Mouse (Mus musculus) lung, postnatal 4 days (tissue): ENCODE measurements at regions not wholly inside any gene's neighbourhood (a gene's known extent, or its start where the extent isn't known, plus 50 kb on each side); places are given as distances from the start of the nearest gene placed in this dataset.
A peak's percentile ranks its signal among the peaks of the same experiment; 100 is the strongest.

Experiments used
- DNase-seq, 2 experiments: peaks; one replicate each; pipeline ENCODE4 v3.0.0; 2021

- DNase-seq = no peak
These were observed 219.3 kb upstream of the Veph1 start for GRCm38 (mm10) chr3:66515773-66516406.

- DNase-seq = no peak
These were observed 217.9 kb upstream of the Veph1 start for GRCm38 (mm10) chr3:66514587-66514986.

- DNase-seq = no peak
These were observed 215.8 kb upstream of the Veph1 start for GRCm38 (mm10) chr3:66512408-66512807.

DNA sequence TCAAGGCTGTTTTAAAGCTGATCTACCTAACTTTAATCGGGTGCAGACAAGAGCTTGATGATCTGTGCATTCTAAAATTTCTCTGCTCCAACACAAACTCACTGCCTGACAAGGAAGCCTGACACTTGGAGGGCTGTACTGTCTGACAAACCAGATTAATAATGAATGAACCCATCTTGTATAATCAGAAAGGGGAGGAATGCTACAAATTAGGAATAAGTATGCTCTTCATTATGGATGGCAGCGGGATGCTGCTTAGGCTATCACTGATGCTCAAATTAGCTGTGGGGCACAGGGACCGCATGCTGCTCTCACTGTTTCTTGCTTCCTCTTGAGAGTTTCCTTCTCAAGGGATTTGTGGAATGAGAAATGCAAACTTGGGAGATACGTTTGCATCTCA lies 213.8 kb upstream of the Veph1 start:
- no peak for DNase-seq

GRCm38 (mm10) chr3:66506125-66506524 lies 209.5 kb upstream of the Veph1 start:
- DNase-seq = no peak

DNA sequence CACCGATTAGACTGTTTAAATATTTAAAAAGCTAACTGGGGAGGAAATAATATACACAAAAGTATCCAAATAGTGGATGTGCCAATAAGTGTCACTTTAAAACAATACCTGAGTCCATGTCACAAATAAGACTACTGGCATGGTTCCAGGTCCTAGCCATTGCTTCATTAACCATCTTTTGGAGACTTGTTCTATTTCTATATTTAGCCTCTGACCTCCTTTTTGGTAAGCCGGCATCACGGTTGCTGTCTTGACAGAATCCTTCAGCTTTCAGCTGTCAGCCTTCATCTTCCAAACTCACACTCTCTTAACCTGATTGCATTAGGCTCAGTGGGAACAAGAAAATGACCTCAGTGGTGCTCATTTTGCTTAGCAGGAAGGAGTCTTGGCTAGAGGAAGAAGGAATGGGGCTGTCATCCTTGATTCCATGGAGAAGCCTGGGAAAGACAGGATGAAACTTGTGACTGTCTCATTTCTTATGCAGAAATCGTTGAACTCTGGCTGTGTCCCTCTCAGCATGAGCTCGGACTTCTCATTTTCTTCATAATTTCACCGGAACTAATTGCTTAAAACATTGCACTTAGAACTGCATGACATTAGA lies 208.9 kb upstream of the Veph1 start:
- DNase-seq = no peak

DNA sequence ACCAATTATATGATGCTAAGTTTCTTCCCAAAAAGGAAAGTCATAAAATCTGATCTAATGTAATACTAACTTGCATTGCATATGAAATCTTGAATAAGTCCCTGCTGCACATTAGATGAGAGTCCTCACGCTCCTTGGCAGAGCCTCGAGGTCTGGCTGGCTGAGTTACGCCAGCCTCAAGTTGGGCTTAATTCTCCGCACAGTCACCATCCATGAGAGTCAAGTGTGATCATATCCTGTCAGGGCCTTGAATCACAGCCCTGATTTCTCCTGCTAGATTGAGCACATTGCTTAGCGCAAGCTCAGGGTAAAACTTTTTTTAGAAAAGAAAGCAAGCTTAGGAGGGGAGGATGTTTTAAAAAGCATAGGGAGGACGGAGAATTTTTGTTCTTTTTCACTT lies 208.1 kb upstream of the Veph1 start:
- DNase-seq = no peak

- no peak for DNase-seq
These were observed 207.0 kb upstream of the Veph1 start for GRCm38 (mm10) chr3:66503615-66504014.

DNA sequence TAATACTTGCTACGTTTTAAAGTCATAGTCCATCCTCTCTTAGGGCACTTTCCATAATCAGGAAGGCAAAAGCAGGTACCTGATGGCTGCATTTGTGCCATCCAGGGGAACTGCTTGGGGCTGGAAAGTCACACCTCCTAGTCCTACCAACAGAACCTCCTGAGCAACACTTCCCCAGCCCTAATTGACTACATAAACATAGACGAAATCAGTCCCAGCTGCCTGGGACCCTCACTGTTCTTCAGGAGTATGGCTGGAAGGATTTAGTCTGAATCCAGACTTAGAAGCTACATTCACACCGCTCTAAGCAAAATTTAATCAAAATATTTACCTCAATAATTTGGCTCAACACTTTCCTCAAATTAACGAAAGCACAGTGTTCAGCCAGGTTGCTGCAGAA lies 205.2 kb upstream of the Veph1 start:
- DNase-seq = no peak

GRCm38 (mm10) chr3:66494442-66495113 lies 197.9 kb upstream of the Veph1 start:
- no peak for DNase-seq

DNA sequence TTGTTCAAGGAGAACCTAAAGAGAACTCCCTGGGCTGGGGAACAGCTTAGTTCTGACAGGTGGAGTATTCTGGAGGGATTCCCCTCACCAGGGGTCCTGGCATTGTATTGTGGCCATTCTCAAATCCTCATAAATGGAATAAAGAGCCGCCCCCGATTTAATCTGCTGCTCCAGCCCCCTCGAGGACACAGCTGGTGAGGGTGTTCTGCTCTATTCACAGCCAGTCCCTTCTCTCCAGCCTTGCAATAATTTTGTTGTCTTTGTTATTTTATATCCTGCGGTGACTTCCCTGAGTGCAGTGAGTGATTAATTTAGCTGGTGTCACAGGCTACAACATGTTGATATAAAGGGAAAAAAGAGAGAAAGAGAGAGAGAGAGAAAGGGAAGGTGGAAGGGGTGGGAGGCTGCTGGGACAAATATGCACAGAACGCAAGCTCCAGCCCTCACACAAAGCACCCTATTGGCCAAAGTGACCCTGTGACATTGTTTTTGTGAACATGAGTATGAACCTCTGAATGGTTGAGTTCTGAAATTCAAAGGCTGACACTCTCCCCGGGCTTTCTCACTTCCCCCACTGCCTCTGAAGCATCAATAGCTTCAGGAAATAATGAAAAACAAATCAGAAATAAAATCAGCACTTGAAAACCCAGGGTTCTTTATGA lies 194.2 kb upstream of the Veph1 start:
- DNase-seq = no peak

DNA sequence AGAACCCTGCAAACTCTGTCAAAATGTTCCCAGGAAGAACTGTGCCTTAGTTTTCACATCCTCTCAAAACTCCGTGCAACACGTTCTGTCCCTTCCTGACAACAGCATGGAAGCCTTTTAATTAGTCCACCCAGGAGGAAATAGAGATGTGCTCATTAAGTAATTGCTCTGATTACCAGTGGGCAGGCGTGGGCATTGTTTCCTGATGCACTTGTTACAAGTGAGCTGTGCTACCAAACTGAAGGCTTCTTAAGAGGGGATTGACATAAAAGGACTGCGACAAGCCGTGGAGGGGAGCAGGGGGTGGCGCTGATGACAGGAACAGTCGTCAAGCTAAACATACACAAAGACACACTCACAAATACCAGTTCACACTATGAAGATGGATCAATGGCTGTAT lies 192.1 kb upstream of the Veph1 start:
- no peak for DNase-seq

DNA sequence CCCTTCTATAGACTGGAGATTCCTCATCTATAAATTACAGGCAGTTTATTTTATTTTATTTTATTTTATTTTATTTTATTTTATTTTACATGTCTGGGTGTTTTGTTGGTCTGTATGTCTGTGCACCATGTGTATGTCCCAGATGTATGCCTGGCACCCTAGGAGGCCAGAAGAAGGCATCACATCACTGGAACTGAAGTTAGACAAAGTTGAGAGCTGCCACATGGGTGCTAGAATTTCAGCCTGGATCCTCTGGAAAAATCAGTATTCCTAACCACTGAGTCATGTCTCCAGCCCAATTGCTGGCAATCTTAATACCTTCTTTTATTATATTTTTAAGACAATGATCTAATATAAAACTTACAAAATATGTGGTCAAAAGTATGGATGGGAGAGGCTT lies 190.0 kb upstream of the Veph1 start:
- no peak for DNase-seq

GRCm38 (mm10) chr3:66486184-66486583 lies 189.5 kb upstream of the Veph1 start:
- no peak for DNase-seq

GRCm38 (mm10) chr3:66480718-66481117 lies 184.1 kb upstream of the Veph1 start:
- DNase-seq = peak; percentile 22 to 52

DNA sequence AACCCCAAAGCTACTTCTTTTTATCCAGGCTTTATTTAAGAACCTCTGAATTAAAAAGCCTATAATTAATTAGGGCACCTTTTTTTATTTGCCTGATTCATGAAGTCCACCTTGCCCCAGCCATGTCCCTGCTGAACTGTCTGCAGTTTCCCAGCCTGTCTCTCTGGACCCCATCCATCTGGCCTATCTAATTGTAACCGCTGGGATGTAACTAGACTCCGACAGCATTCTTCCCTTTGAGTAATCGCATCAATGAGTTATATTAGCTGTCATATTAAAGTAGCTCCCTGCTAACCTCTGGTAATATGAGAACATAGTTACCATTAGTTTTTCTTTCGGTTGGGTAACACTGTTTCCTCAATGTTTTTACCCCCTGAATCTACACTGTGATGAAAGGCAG lies 182.6 kb upstream of the Veph1 start:
- DNase-seq = no peak

DNA sequence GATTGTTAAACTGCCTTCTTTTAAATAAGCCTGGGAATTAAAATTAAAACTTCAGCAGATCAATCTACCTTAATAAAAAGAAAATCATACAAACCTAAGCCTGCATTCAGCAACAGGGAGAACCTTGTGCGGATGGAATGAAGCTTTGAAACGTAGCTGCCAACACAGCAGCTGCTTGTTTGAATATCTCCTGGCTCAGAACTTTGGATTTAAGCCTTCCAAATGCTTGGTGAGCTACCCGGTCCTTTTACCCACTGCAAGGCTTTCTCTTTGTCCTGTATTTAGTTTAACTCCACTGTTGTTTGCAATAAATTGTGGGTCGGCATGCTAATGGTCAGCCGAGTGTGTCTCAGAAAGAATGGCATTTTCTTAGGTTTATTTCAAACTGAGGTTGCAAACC lies 169.7 kb upstream of the Veph1 start:
- DNase-seq = no peak

DNA sequence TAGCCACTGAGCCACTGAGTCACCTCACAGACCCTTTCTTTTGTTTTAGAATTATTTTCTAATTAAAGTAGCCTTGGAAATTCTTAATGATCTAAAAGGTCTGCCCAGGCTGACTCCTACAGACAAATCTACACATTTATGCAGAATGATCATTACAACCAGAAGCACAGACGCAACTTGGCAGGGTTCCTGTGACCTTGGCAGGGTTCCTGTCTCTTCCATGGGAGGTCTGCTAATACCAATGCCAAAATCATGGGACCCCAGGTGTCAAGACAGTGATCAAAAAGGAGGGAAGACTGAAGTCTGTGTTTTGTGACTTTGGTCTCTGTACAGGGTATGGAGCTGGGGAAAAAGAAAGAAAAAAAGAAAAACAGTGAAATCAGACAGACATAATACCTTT lies 168.7 kb upstream of the Veph1 start:
- no peak for DNase-seq

DNA sequence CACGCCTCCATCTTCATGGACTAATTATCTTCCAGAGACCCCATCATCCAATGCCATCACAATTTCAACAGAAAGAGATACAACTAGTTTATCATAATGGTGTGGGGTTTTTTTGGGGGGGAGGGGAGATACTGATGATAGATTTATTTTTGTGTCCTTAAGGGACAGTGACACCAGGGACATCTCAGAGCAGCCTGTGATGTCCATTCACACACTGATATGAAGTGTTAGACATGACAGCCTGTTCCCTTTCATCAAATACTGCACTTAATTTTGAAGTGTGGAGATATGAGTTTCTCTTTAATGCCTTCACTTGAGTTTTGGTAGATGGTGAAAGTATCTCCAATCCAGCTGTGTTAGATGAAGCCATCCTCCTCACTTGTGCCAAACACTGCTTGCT lies 165.7 kb upstream of the Veph1 start:
- no peak for DNase-seq

GRCm38 (mm10) chr3:66446274-66447159 lies 149.9 kb upstream of the Veph1 start:
- no peak for DNase-seq

- no peak for DNase-seq
These were observed 136.6 kb upstream of the Veph1 start for GRCm38 (mm10) chr3:66433216-66433615.

DNA sequence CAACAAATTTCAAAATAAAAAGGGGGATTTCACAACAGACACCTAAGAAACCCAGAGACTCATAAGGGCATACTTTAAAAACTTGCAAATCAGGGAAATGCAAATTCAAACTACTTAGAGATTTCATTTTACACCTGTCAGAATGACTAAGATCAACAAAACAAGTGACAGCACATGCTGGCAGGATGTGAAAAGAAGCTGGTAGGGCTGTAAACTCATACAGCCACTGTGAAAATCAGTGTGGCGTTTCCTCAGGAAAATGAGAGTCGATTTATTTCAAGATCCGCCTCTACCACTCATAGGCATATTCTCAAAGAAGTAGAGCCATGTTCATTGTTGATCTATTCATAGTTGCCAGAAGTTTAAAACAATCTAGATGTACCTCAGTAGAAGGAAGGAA lies 133.6 kb upstream of the Veph1 start:
- no peak for DNase-seq

DNA sequence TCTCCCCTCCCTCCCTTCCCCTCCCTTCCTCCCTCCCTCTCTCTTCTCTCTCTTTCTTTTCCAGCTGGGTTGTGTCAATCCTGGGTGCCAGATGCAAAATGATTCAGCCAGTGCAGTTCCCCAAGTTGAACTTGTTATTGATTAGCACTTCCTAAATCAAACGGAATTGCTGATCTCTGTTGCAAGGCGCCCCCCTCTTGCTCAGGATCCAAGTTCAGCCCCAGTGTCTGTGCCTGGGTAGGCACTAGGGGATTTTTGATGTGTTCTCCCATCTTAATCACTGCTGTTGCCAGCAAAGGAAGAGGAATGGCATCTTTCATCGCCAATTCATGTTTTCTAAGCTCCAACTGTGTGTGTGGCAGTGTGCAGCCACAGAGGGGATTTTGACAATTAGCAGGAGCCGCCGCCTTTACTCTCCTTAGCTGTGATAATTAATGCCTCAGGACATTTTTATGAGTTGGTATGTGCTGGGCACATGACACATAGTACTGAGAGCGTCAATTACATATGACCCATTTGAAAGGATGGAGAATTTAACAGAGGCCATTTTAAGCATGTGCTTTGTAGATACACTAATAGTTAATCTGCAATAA lies 125.9 kb upstream of the Veph1 start:
- no peak for DNase-seq
